Mouse (Mus musculus) heart, adult 2 months (tissue): Measurements from ENCODE around the gene Sult2a6. TPM values are rescaled to one million over a fixed set of nuclear protein-coding genes. Genes with fewer than 3 reads are reported as not detected.

Experiments
- DNase-seq, 2 experiments: peaks; one replicate each; pipeline ENCODE4 v3.0.0; 2021
- H3K27ac ChIP-seq: fragments of 200-600 bp; 2 replicates; pipeline ENCODE4 v1.8.1; 2022
- H3K27me3 ChIP-seq: fragments of 200-500 bp; 2 replicates; pipeline ENCODE4 v1.6.1; 2012; ENCODE audit warnings: mild to moderate bottlenecking, low read length, inconsistent platforms, mixed read lengths; ENCODE audit not compliant: control insufficient read depth, insufficient read depth
- H3K36me3 ChIP-seq: fragments of 200-500 bp; 2 replicates; pipeline ENCODE4 v1.6.1; 2012; ENCODE audit warnings: low read length, inconsistent platforms; ENCODE audit not compliant: control insufficient read depth, insufficient read depth
- H3K4me1 ChIP-seq: fragments of 200-500 bp; 2 replicates; pipeline ENCODE4 v1.6.1; 2011; ENCODE audit warnings: low read length; ENCODE audit not compliant: control insufficient read depth, insufficient read depth
- H3K4me3 ChIP-seq: fragments of 200-600 bp; 2 replicates; pipeline ENCODE4 v1.8.1; 2022
- H3K79me2 ChIP-seq: fragments of 200-500 bp; replicated peaks from 2 replicates; pipeline ENCODE4 v1.6.1; 2012; ENCODE audit warnings: mild to moderate bottlenecking, inconsistent platforms, low read length, moderate library complexity, mixed read lengths; ENCODE audit not compliant: control insufficient read depth, insufficient read depth
- H3K9ac ChIP-seq: fragments of 200-500 bp; 2 replicates; pipeline ENCODE4 v1.6.1; 2012; ENCODE audit warnings: low read depth, mild to moderate bottlenecking, control low read depth, inconsistent platforms, low read length, mixed read lengths
- CTCF ChIP-seq: fragments of 200-600 bp; IDR thresholded peaks from 2 replicates; pipeline ENCODE4 v1.8.1; 2022; ENCODE audit warnings: antibody characterized with exemption, mild to moderate bottlenecking, moderate library complexity
- EP300 ChIP-seq: fragments of 200-500 bp; IDR thresholded peaks from 2 replicates; pipeline ENCODE4 v1.6.1; 2011; ENCODE audit warnings: low read depth, low read length, control low read depth; ENCODE audit not compliant: insufficient read depth
- POLR2A ChIP-seq: fragments of 200-500 bp; IDR thresholded peaks from 2 replicates; pipeline ENCODE4 v1.6.1; 2011; ENCODE audit warnings: mild to moderate bottlenecking, low read depth, low read length, control low read depth; ENCODE audit not compliant: insufficient read depth
- WGBS: fragments of 180-500 bp; shearing (Covaris S2); methylation state at CpG from one replicate; pipeline ENCODE4 v1.1.7; 2018; 5-methylcytosine and 5-hydroxymethylcytosine counted together
- intact Hi-C: fragments of 180-260 bp; cut with DNase I; formaldehyde crosslinking; loops from one replicate; pipeline ENCODE4 v1.15.1; 2025
- long read RNA-seq: library from polyadenylated mRNA; stranded (forward); transcript quantifications from one replicate; pipeline ENCODE4 v2.0.0, GENCODE M21; 2021
- polyA plus RNA-seq: library from polyadenylated mRNA; depleted of rRNA; stranded (reverse); fragments of >200 nt; gene quantifications from 2 replicates; pipeline ENCODE4 v1.2.3, GENCODE M21; 2012; rRNA removed
- total RNA-seq, 2 experiments: library from RNA; stranded (reverse); gene quantifications; 2 replicates each; pipeline ENCODE4 v1.2.3; 2021

Sult2a6 gene
- total RNA-seq (not detected), polyA plus RNA-seq (not detected in 2 replicates)
- long read RNA-seq = 0 reads

DNA sequence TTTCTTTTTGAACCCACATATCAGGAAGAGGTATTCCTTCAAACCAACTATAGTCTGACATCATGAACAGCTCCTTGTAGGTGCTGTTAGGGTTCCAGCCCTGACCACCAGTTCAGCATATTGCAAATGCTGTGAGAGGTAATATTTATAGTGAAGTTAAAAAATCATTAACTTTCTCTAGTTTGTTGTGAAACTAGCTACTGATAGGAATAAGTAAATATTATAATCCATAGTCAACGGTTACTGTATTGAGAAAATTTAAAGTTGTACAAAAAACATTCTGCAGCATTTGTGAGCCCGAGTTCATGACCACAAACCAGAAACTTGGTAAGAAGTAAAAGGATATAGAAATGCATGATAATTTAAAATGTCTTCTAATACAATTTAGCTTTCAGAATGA lies at the start of gene Sult2a6:
Sult2a6 (minus strand) TSS at position 101 of the 400 bp plus-strand sequence.
- no peaks in the 10 kb centered on the region for H3K79me2 ChIP-seq
- no peak within 1 kb of the TSS for H3K9ac ChIP-seq
- H3K36me3 ChIP-seq = no peaks in the 10 kb centered on the region
- WGBS = 50% methylated on average over 2 of the region's 2 CpGs
- no peak within 1 kb of the TSS for H3K27ac ChIP-seq
- no peak for DNase-seq
- no peak within 1 kb of the TSS for H3K4me3 ChIP-seq
- no peaks in the 10 kb centered on the region for H3K4me1 ChIP-seq
- H3K27me3 ChIP-seq = no peaks in the 10 kb centered on the region
- TF ChIP-seq POLR2A (no peak), EP300 (no peak), CTCF (no peak)
- intact Hi-C loops = no loop called here

DNA sequence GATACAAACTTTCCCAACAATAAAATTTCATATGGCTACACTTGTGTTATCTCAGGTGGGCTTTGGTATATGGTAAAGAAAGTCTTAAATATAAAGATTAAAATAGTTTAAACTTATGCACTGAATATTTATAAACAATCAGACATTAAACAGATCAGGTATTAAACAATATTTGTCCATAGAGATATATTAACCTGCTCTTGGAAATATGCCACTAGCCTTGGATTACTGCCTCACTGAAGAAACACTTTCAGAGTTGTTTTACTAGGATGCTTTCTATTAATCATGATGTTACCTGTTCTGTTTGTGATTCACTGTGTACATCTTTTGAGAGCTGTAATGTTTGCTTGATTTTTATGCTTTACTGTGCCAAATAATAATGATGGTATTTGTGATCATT lies 39.4 kb downstream of the Sult2a6 start:
- Histone ChIP-seq H3K79me2 (no peaks in the 10 kb centered on the region), H3K4me1 (no peaks in the 10 kb centered on the region), H3K36me3 (no peaks in the 10 kb centered on the region), H3K9ac (no peak overlapping the region), H3K27me3 (no peaks in the 10 kb centered on the region), H3K4me3 (no peak overlapping the region), H3K27ac (no peak overlapping the region)
- DNase-seq = no peak
- TF ChIP-seq EP300 = no peak
- TF ChIP-seq CTCF = no peak
- TF ChIP-seq POLR2A = no peak
- intact Hi-C loops = no loop called here

GRCm38 (mm10) chr7:14203417-14203816 lies 51.3 kb downstream of the Sult2a6 start:
- Histone ChIP-seq H3K4me1 (no peaks in the 10 kb centered on the region), H3K27me3 (no peaks in the 10 kb centered on the region)
- 47% methylated on average over 2 of the region's 2 CpGs for WGBS

DNA sequence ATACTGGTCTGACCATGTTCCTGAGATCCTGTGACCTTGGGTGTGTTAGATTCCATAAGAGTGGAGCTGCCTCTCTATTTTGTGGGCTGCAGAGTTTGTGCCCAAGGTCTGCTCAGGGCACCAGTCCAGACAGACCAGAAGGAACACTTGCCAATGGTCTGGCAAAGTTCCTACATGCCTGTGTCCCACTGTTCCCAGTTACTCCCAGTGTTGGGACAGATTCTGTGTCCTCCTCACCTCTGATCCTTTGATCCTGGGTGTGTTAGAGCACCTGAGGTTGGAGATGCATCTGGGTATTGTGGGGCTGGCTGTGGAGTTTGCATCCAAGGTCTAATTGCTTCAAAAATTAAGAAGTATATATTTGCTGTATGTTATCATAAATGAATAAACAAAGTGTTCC lies 52.2 kb downstream of the Sult2a6 start:
- DNase-seq = no peak
- TF ChIP-seq EP300 = no peak
- TF ChIP-seq CTCF = no peak
- TF ChIP-seq POLR2A = no peak
- no peaks in the 10 kb centered on the region for H3K27me3 ChIP-seq
- H3K27ac ChIP-seq = no peak overlapping the region
- H3K79me2 ChIP-seq = no peaks in the 10 kb centered on the region
- H3K9ac ChIP-seq = no peak overlapping the region
- no peaks in the 10 kb centered on the region for H3K36me3 ChIP-seq
- intact Hi-C loops = no loop called here
- H3K4me3 ChIP-seq = no peak overlapping the region
- no peaks in the 10 kb centered on the region for H3K4me1 ChIP-seq

More at GRCm38 (mm10) chr7:14203417-14203816, 51.3 kb downstream of the Sult2a6 start:
- TF ChIP-seq CTCF = no peak
- TF ChIP-seq EP300 = no peak
- no peak for TF ChIP-seq POLR2A
- intact Hi-C loops = no loop called here
- Histone ChIP-seq H3K79me2 (no peaks in the 10 kb centered on the region), H3K9ac (no peak overlapping the region), H3K4me3 (no peak overlapping the region), H3K27ac (no peak overlapping the region), H3K36me3 (no peaks in the 10 kb centered on the region)
- DNase-seq = no peak

Other genes with a start within 250 kb of the Sult2a6 start
- not detected for gene Sult2a3, start 131.8 kb downstream of the Sult2a6 start, total RNA-seq
- gene Sult2a3, start 131.8 kb downstream of the Sult2a6 start, polyA plus RNA-seq = not detected in 2 replicates
- not detected for gene Obox8, start 78.7 kb upstream of the Sult2a6 start, total RNA-seq
- gene Obox8, start 78.7 kb upstream of the Sult2a6 start, polyA plus RNA-seq = not detected in 2 replicates
- not detected for gene Sult2a8, start 191.9 kb upstream of the Sult2a6 start, total RNA-seq
- 0.12 TPM in 1 of 2 replicates, not detected in the other for gene Sult2a8, start 191.9 kb upstream of the Sult2a6 start, polyA plus RNA-seq
- gene Sult2a7, start 239.4 kb upstream of the Sult2a6 start, total RNA-seq = not detected
- not detected in 2 replicates for gene Sult2a7, start 239.4 kb upstream of the Sult2a6 start, polyA plus RNA-seq